Mouse (Mus musculus): ENCODE data around the gene Olfr836. TPM values are rescaled to one million over a fixed set of nuclear protein-coding genes. Genes with fewer than 3 reads are reported as not detected.
"Not testable (repeated sequence)": the region's sequence is repeated elsewhere in the genome, so short reads cannot be mapped to it uniquely, and the experiment has no call there.

Olfr836 gene
- polyA plus RNA-seq (2014; fragmentation: Nextera tagmentation; extraction: Ambion mirVana), result not detected in 2 replicates

DNA sequence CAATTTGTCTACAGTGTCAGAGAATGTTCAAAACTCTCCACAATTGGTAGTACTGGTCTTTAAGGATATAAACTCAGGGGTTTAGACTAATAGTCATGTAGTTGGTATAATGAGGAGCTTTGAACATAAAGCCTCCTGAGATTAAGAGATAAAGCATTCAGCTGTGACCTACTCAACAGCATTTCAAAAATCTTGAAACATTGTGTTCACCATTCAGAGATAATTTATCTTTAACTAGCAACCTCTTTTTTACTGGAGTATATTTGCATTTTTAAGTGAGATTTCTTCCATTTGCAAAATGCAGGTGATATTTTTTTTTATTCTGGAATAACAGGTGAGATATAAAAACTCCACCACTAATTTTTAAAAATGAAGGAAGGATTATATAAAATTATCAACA is at the start of gene Olfr836:
TSS of gene Olfr836 (plus strand) at position 301 of the 400 bp plus-strand sequence.
- H3K4me2 ChIP-seq, result no peak within 1 kb of the TSS
- H3K27ac ChIP-seq (ENCODE audit: low read depth, low read length), result no peak within 1 kb of the TSS
- no peaks in the 10 kb centered on the region for H3K27me3 ChIP-seq (ENCODE audit: control insufficient read depth, insufficient read depth, low read length)
- no peak for ATAC-seq (ENCODE audit: low FRiP score)
- DNase-seq (ENCODE audit: low spot score, missing footprints), result no peak
- H3K4me3 ChIP-seq (ENCODE audit: low read depth, low read length), result no peak within 1 kb of the TSS
- no peaks in the 10 kb centered on the region for H3K4me1 ChIP-seq (ENCODE audit: control insufficient read depth, insufficient read depth, low read length)
- no peaks in the 10 kb centered on the region for H3K36me3 ChIP-seq (ENCODE audit: control insufficient read depth, insufficient read depth, low read length)
- no peak within 1 kb of the TSS for H3K9ac ChIP-seq (ENCODE audit: low read length)
- H3K9me3 ChIP-seq (ENCODE audit: control insufficient read depth, low read length), result no peaks in the 10 kb centered on the region

- no peak overlapping the region for H3K4me2 ChIP-seq
- H3K4me1 ChIP-seq (ENCODE audit: control insufficient read depth, insufficient read depth, low read length), result no peaks in the 10 kb centered on the region
- no peak overlapping the region for H3K4me3 ChIP-seq (ENCODE audit: low read depth, low read length)
- H3K9ac ChIP-seq (ENCODE audit: low read length), result no peak overlapping the region
- H3K27me3 ChIP-seq (ENCODE audit: control insufficient read depth, insufficient read depth, low read length), result no peaks in the 10 kb centered on the region
- WGBS, result 44% methylated on average over 3 of the region's 3 CpGs
- no peak overlapping the region for H3K27ac ChIP-seq (ENCODE audit: low read depth, low read length)
- no peaks in the 10 kb centered on the region; the same call in none of the 2 replicates for H3K9me3 ChIP-seq (ENCODE audit: control insufficient read depth, low read length)
- ATAC-seq (ENCODE audit: low FRiP score), result no peak
- DNase-seq (ENCODE audit: low spot score, missing footprints), result no peak
- H3K36me3 ChIP-seq (ENCODE audit: control insufficient read depth, insufficient read depth, low read length), result no peaks in the 10 kb centered on the region
Measured at GRCm38 (mm10) chr9:19084986-19085385, 35.2 kb upstream of the Olfr836 start.

DNA sequence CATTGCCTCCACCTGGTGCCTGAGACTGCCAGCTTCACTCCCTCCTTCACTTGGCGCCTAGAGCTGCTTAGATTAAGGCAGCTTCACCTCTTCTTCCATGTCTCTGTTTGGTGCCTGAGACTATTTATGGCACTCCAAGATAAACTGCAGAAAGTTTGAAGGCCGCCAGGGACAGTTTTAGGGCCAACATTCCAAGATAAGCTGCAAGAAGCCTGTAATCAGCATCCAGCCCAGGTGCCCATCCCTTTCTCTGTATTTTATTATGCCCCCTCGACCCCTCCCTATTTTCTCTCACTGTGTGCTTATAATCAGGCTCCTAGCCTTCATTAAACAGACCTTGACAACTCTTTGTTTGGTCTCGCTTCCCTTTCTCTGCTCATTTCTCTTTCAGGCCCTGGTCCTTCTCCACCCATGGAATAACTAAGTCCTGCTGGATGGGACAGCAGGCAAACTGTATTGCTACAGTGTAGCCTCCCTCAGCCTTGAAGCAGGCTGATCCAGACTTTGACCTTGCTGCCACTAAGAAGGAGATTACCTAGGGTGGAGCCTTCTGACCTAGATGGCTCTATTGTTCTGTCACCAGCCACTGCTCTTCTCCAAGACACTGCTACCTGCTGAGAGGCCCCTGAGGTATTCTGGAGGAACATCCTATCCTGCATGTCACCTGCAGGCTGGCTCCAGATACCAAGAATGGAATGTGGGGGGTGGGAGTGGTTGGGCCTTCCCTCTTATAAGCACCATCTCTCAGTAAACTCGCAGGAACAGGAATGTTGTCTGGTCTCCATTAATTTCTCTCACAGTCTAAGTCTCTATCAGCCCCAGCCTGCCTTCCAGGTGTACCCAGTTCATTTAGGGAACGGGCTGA is 27.1 kb upstream of the Olfr836 start:
- 71% methylated on average over 6 of the region's 6 CpGs for WGBS

DNA sequence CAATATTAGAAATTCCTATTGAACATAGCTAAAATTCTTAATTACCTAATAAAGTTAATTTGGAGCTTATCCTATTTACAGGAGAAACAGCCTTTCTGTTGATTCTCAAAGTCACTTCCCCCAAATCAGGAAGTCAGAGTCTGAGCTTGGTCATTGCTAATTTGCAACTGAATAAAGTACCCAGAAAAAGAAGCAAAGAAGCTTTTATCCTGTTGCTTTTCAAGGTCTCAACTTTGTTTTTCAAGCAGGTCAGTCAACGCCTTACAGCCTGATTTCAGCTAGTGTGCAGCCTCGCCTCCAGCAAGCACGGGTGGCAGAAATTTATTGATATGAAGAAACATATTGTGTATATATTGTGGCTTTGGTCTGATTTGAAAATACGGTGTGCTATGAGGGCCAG is 22.9 kb upstream of the Olfr836 start:
- Histone ChIP-seq H3K4me2 (no peak overlapping the region), H3K36me3 (ENCODE audit: control insufficient read depth, insufficient read depth, low read length) (no peaks in the 10 kb centered on the region), H3K4me3 (ENCODE audit: low read depth, low read length) (no peak overlapping the region), H3K4me1 (ENCODE audit: control insufficient read depth, insufficient read depth, low read length) (no peaks in the 10 kb centered on the region), H3K27ac (ENCODE audit: low read depth, low read length) (no peak overlapping the region), H3K9ac (ENCODE audit: low read length) (no peak overlapping the region), H3K9me3 (ENCODE audit: control insufficient read depth, low read length) (peaks cover 4% of the 10 kb centered on the region; the same call in 1 of the 2 replicates), H3K27me3 (ENCODE audit: control insufficient read depth, insufficient read depth, low read length) (no peaks in the 10 kb centered on the region)
- ATAC-seq (ENCODE audit: low FRiP score) (no peak), DNase-seq (ENCODE audit: low spot score, missing footprints) (no peak)
- 86% methylated on average over 4 of the region's 4 CpGs for WGBS

More for the DNA sequence above, 27.1 kb upstream of the Olfr836 start:
- not testable (repeated sequence) for H3K36me3 ChIP-seq (ENCODE audit: control insufficient read depth, insufficient read depth, low read length); H3K9ac ChIP-seq (ENCODE audit: low read length); H3K9me3 ChIP-seq (ENCODE audit: control insufficient read depth, low read length); H3K27me3 ChIP-seq (ENCODE audit: control insufficient read depth, insufficient read depth, low read length); H3K4me1 ChIP-seq (ENCODE audit: control insufficient read depth, insufficient read depth, low read length); H3K4me2 ChIP-seq; ATAC-seq (ENCODE audit: low FRiP score); DNase-seq (ENCODE audit: low spot score, missing footprints); H3K4me3 ChIP-seq (ENCODE audit: low read depth, low read length); H3K27ac ChIP-seq (ENCODE audit: low read depth, low read length)

- H3K9me3 ChIP-seq (ENCODE audit: control insufficient read depth, low read length), result no peaks in the 10 kb centered on the region
- H3K4me1 ChIP-seq (ENCODE audit: control insufficient read depth, insufficient read depth, low read length), result no peaks in the 10 kb centered on the region
- no peak within 1 kb of the TSS for H3K9ac ChIP-seq (ENCODE audit: low read length)
- H3K4me2 ChIP-seq, result no peak within 1 kb of the TSS
- H3K36me3 ChIP-seq (ENCODE audit: control insufficient read depth, insufficient read depth, low read length), result no peaks in the 10 kb centered on the region
- WGBS, result 77% methylated on average over 1 of the region's 1 CpGs
- DNase-seq (ENCODE audit: low spot score, missing footprints) (no peak), ATAC-seq (ENCODE audit: low FRiP score) (no peak)
- no peaks in the 10 kb centered on the region for H3K27me3 ChIP-seq (ENCODE audit: control insufficient read depth, insufficient read depth, low read length)
- no peak within 1 kb of the TSS for H3K27ac ChIP-seq (ENCODE audit: low read depth, low read length)
- no peak within 1 kb of the TSS for H3K4me3 ChIP-seq (ENCODE audit: low read depth, low read length)
Measured at GRCm38 (mm10) chr9:19136017-19136416, 15.8 kb downstream of the Olfr836 start, which contains the start of gene Olfr837. TSS of gene Olfr837 (plus strand) at chr9:19136317.

Other genes starting within 250 kb of the Olfr836 start
- not detected in 2 replicates for gene Olfr830, start 245.7 kb upstream of the Olfr836 start, polyA plus RNA-seq (2014; fragmentation: Nextera tagmentation; extraction: Ambion mirVana)
- gene Olfr832, start 183.3 kb upstream of the Olfr836 start, polyA plus RNA-seq (2014; fragmentation: Nextera tagmentation; extraction: Ambion mirVana), result not detected in 2 replicates
- gene Olfr834, start 132.4 kb upstream of the Olfr836 start, polyA plus RNA-seq (2014; fragmentation: Nextera tagmentation; extraction: Ambion mirVana), result not detected in 2 replicates
- not detected in 2 replicates for gene Olfr835, start 87.6 kb upstream of the Olfr836 start, polyA plus RNA-seq (2014; fragmentation: Nextera tagmentation; extraction: Ambion mirVana)
- not detected in 2 replicates for gene Olfr837, start 15.9 kb downstream of the Olfr836 start, polyA plus RNA-seq (2014; fragmentation: Nextera tagmentation; extraction: Ambion mirVana)
- gene Olfr839-ps1, start 56.9 kb downstream of the Olfr836 start, polyA plus RNA-seq (2014; fragmentation: Nextera tagmentation; extraction: Ambion mirVana), result not detected in 2 replicates
- gene Olfr843, start 131.6 kb downstream of the Olfr836 start, polyA plus RNA-seq (2014; fragmentation: Nextera tagmentation; extraction: Ambion mirVana), result not detected in 2 replicates
- not detected in 2 replicates for gene Olfr844, start 196.0 kb downstream of the Olfr836 start, polyA plus RNA-seq (2014; fragmentation: Nextera tagmentation; extraction: Ambion mirVana)
- gene Olfr845, start 216.1 kb downstream of the Olfr836 start, polyA plus RNA-seq (2014; fragmentation: Nextera tagmentation; extraction: Ambion mirVana), result not detected in 2 replicates
- gene Olfr846, start 243.6 kb downstream of the Olfr836 start, polyA plus RNA-seq (2014; fragmentation: Nextera tagmentation; extraction: Ambion mirVana), result not detected in 2 replicates